Mouse (Mus musculus) thymus, adult 2 months (tissue): ENCODE data around the gene Gm128.

ENCODE experiments used
- CTCF ChIP-seq: fragments of 200-500 bp; IDR thresholded peaks from 2 replicates; pipeline ENCODE4 v1.5.1; 2012; ENCODE audit warnings: mild to moderate bottlenecking, control low read depth, low read length, moderate library complexity, borderline replicate concordance; ENCODE audit not compliant: control insufficient read depth, poor library complexity, insufficient read depth; ENCODE audit errors: extremely low read depth
- POLR2A ChIP-seq: fragments of 200-500 bp; IDR thresholded peaks from 2 replicates; pipeline ENCODE4 v1.6.1; 2012; ENCODE audit warnings: mild to moderate bottlenecking, low read length, control low read depth, moderate library complexity; ENCODE audit not compliant: control insufficient read depth, poor library complexity, insufficient read depth; ENCODE audit errors: extremely low read depth

DNA sequence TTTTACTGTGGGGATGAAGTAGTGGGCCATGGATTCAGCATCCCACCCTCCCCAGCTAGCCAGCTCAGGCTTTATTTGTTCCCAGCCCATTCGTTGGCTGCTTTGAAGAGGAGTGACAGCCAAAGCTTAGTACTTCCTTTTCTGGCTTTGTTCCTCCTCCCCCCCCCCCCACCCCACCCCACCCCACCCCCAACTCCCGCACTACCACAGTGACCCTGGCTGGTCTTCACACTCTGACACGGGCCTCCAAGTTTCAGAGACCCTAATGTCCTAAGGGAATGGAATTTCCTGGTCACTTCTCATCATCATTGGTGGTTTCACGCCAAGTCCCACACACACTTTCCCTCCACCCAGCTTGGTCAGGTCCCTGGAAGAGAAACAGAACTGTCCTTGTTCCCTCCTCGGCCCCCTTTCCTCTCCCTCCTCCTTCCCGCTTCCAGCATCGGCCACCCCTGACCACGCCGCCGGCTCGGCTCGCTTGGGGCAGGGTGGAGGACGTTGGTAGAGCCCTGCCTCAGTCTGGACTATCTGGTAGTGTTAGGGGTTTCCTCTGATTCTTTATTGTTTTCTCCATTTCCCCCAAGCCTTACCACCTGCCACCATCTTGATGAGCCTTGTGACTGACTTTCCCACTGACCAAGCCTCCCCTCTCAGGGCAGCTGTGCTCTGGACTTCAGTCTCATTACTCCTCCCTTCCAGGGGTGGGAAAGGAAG is 11.5 kb downstream of the Gm128 start:
- TF ChIP-seq POLR2A (no peak), CTCF (no peak)
